Mouse (Mus musculus) ovary, postnatal 36 days (tissue): ENCODE measurements around the gene Snx27.

Experiments used
- DNase-seq: peaks from one replicate; pipeline ENCODE4 v3.0.0; 2022; ENCODE audit warnings: low spot score, mixed read lengths

Gene Snx27

GRCm38 (mm10) chr3:94565557-94565956, 17.0 kb downstream of the Snx27 start:
- DNase-seq: no peak

- DNase-seq: no peak
Observed at GRCm38 (mm10) chr3:94565127-94565526, 17.4 kb downstream of the Snx27 start.

- DNase-seq: no peak
Observed at GRCm38 (mm10) chr3:94564356-94565010, 18.0 kb downstream of the Snx27 start.

GRCm38 (mm10) chr3:94563163-94563562, 19.4 kb downstream of the Snx27 start:
- DNase-seq: no peak

GRCm38 (mm10) chr3:94559931-94560429, 22.5 kb downstream of the Snx27 start:
- DNase-seq: no peak

GRCm38 (mm10) chr3:94549041-94549440, 33.5 kb downstream of the Snx27 start:
- no peak for DNase-seq

- DNase-seq: no peak
Observed at GRCm38 (mm10) chr3:94537187-94537586, 45.3 kb downstream of the Snx27 start.

GRCm38 (mm10) chr3:94533968-94534367, 48.5 kb downstream of the Snx27 start:
- DNase-seq: no peak

GRCm38 (mm10) chr3:94526731-94527130, 55.8 kb downstream of the Snx27 start:
- no peak for DNase-seq

- DNase-seq: no peak
Observed at GRCm38 (mm10) chr3:94506664-94507063, 75.9 kb downstream of the Snx27 start.

- DNase-seq: no peak
Observed at GRCm38 (mm10) chr3:94502243-94502642, 80.3 kb downstream of the Snx27 start.

- no peak for DNase-seq
Observed at GRCm38 (mm10) chr3:94497162-94497561, 85.4 kb downstream of the Snx27 start.

GRCm38 (mm10) chr3:94487581-94487980, 94.9 kb downstream of the Snx27 start:
- no peak for DNase-seq

GRCm38 (mm10) chr3:94485922-94486321, 96.6 kb downstream of the Snx27 start:
- no peak for DNase-seq

GRCm38 (mm10) chr3:94483790-94484439, 98.6 kb downstream of the Snx27 start:
- DNase-seq: no peak

- DNase-seq: no peak
Observed at GRCm38 (mm10) chr3:94482764-94483385, 99.6 kb downstream of the Snx27 start.

- no peak for DNase-seq
Observed at GRCm38 (mm10) chr3:94481429-94481828, 101.1 kb downstream of the Snx27 start.

- DNase-seq: no peak
Observed at GRCm38 (mm10) chr3:94480291-94480884, 102.1 kb downstream of the Snx27 start, which contains the start of gene Riiad1. Riiad1 (minus strand) TSS chr3:94480341.

GRCm38 (mm10) chr3:94479564-94479963, 103.0 kb downstream of the Snx27 start:
- peak; percentile 39 for DNase-seq

- DNase-seq: no peak
Observed at GRCm38 (mm10) chr3:94478591-94479169, 103.8 kb downstream of the Snx27 start.

GRCm38 (mm10) chr3:94477981-94478422, 104.5 kb downstream of the Snx27 start, which contains the start of gene Celf3:
Celf3 (plus strand) TSS chr3:94478295.
- no peak for DNase-seq

- DNase-seq: no peak
Observed at GRCm38 (mm10) chr3:94477444-94477843, 105.1 kb downstream of the Snx27 start.
